Mouse (Mus musculus): ENCODE measurements at regions not wholly inside any gene's neighbourhood (a gene's known extent, or its start where the extent isn't known, plus 50 kb on each side); places are given as distances from the start of the nearest gene placed in this dataset.
"Not testable (repeated sequence)": the region's sequence is repeated elsewhere in the genome, so short reads cannot be mapped to it uniquely, and the experiment has no call there.

DNA sequence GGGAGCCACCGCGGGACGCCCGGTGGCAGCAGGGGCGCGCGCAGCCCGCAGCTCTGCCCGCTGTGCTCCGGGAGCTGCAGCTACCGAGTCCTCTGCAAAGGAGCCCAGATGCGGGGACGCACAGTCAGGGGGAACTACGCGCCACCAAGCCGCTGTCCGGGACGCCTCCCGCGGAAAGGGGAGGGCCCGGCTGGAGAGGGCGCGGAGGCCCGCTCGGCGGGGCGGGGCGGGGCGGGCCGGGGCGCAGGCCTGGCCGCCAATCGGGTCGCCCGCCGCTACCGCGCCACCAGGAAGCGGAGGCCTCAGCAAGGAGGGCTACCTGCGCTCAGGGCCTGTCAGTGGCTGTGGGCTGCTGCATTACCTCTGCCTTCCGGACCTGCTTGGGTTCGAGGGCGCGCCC lies 128.1 kb downstream of the 9030624G23Rik start:
- not testable (repeated sequence) for H3K27ac ChIP-seq; H3K36me3 ChIP-seq; H3K9ac ChIP-seq; H3K9me3 ChIP-seq; H3K27me3 ChIP-seq (replicated peaks); H3K4me1 ChIP-seq
- H3K4me2 ChIP-seq (replicated peaks): peak overlapping the region; percentile 39
- no CpG with 5 or more reads among the region's 44 CpGs for WGBS
- ATAC-seq (ENCODE audit: low FRiP score, low read depth): 0 out of 2 replicates have a peak, but pooled peaks have one; percentile 58
- peak overlapping the region; percentile 32 for H3K4me3 ChIP-seq

All from neural tube, embryonic 12.5 days (tissue).